Mouse (Mus musculus): Measurements from ENCODE around the gene Larp1.
"Not testable (repeated sequence)": the region's sequence is repeated elsewhere in the genome, so short reads cannot be mapped to it uniquely, and the experiment has no call there.

Larp1 gene

GRCm38 (mm10) chr11:58026860-58027259 is 18.0 kb downstream of the Larp1 start:
- DNase-seq (ENCODE audit: low read depth, low spot score), result no peak

GRCm38 (mm10) chr11:58028981-58029380 is 20.1 kb downstream of the Larp1 start:
- no peak for DNase-seq (ENCODE audit: low read depth, low spot score)

GRCm38 (mm10) chr11:58029869-58030268 is 21.0 kb downstream of the Larp1 start:
- no peak for DNase-seq (ENCODE audit: low read depth, low spot score)

GRCm38 (mm10) chr11:58031176-58031575 is 22.3 kb downstream of the Larp1 start:
- DNase-seq (ENCODE audit: low read depth, low spot score), result no peak

- DNase-seq (ENCODE audit: low read depth, low spot score), result no peak
These were observed 24.8 kb downstream of the Larp1 start for GRCm38 (mm10) chr11:58033635-58034034.

GRCm38 (mm10) chr11:58039027-58039426 is 30.2 kb downstream of the Larp1 start:
- no peak for DNase-seq (ENCODE audit: low read depth, low spot score)

- no peak for DNase-seq (ENCODE audit: low read depth, low spot score)
These were observed 34.1 kb downstream of the Larp1 start for GRCm38 (mm10) chr11:58042861-58043431.

GRCm38 (mm10) chr11:58046438-58046837 is 37.6 kb downstream of the Larp1 start:
- DNase-seq (ENCODE audit: low read depth, low spot score), result no peak

- DNase-seq (ENCODE audit: low read depth, low spot score), result peak; percentile 18
These were observed 48.6 kb downstream of the Larp1 start for GRCm38 (mm10) chr11:58057455-58057854.

GRCm38 (mm10) chr11:58059752-58060151 is 50.9 kb downstream of the Larp1 start:
- not testable (repeated sequence) for DNase-seq (ENCODE audit: low read depth, low spot score)

GRCm38 (mm10) chr11:58061218-58061617 is 52.4 kb downstream of the Larp1 start:
- not testable (repeated sequence) for DNase-seq (ENCODE audit: low read depth, low spot score)

GRCm38 (mm10) chr11:58062586-58062985 is 53.7 kb downstream of the Larp1 start:
- no peak for DNase-seq (ENCODE audit: low read depth, low spot score)

GRCm38 (mm10) chr11:58065025-58065424 is 56.2 kb downstream of the Larp1 start:
- no peak for DNase-seq (ENCODE audit: low read depth, low spot score)

- no peak for DNase-seq (ENCODE audit: low read depth, low spot score)
These were observed 64.1 kb downstream of the Larp1 start for GRCm38 (mm10) chr11:58072978-58073377.

- no peak for DNase-seq (ENCODE audit: low read depth, low spot score)
These were observed 68.4 kb downstream of the Larp1 start for GRCm38 (mm10) chr11:58077270-58077669.

GRCm38 (mm10) chr11:58081716-58082115 is 72.9 kb downstream of the Larp1 start:
- no peak for DNase-seq (ENCODE audit: low read depth, low spot score)

GRCm38 (mm10) chr11:58092541-58092940 is 83.7 kb downstream of the Larp1 start:
- DNase-seq (ENCODE audit: low read depth, low spot score), result no peak

GRCm38 (mm10) chr11:58093021-58093528 is 84.2 kb downstream of the Larp1 start, which contains the start of gene Gm12248:
Gm12248 (minus strand) TSS chr11:58093134.
- no peak for DNase-seq (ENCODE audit: low read depth, low spot score)

GRCm38 (mm10) chr11:58094766-58095165 is 85.9 kb downstream of the Larp1 start:
- DNase-seq (ENCODE audit: low read depth, low spot score), result no peak

GRCm38 (mm10) chr11:58095561-58095960 is 86.7 kb downstream of the Larp1 start:
- no peak for DNase-seq (ENCODE audit: low read depth, low spot score)

- DNase-seq (ENCODE audit: low read depth, low spot score), result no peak
These were observed 87.3 kb downstream of the Larp1 start for GRCm38 (mm10) chr11:58096160-58096559.

GRCm38 (mm10) chr11:58096821-58097620 is 88.2 kb downstream of the Larp1 start:
- DNase-seq (ENCODE audit: low read depth, low spot score), result no peak
